Comparison of ENCODE assay signal across 8 mouse cellular contexts in genomic region chr11:68974059-68974450, GRCm38 (mm10). TPM values are rescaled to one million over a fixed set of nuclear protein-coding genes. Genes with fewer than 3 reads are reported as not detected.
DNase-seq lines count a peak whose midpoint lies in the region; ATAC-seq and TF ChIP-seq lines count a peak whose summit lies in the region.

No protein-coding gene starts in this region.

- DNase-seq in cerebellum, adult 2 months, result no peak
- no peak for DNase-seq in cerebellum, adult 11 months
- DNase-seq in neural tube, embryonic 11.5 days (ENCODE audit: low spot score), result no peak
- DNase-seq in neural tube, embryonic 10.5 days (ENCODE audit: extremely low spot score, low spot score), result no peak
- no peak for DNase-seq in limb, embryonic 14.5 days (ENCODE audit: low spot score)
- DNase-seq in cerebellum, adult 8-10 months, result no peak

- peak overlapping the region; percentile 53 for H3K4me2 ChIP-seq in neural tube, embryonic 11.5 days (ENCODE audit: low read depth)
- H3K4me2 ChIP-seq in limb, embryonic 14.5 days (replicated peaks; ENCODE audit: low read depth, low read length, severe bottlenecking), result peak overlapping the region; percentile 59
- peak overlapping the region; percentile 58 for H3K4me2 ChIP-seq in stomach, embryonic 14.5 days (replicated peaks; ENCODE audit: low read depth, low read length)

- peak overlapping the region; percentile 84 for H3K4me3 ChIP-seq in cerebellum, adult 2 months (replicated peaks; ENCODE audit: insufficient read depth, low read depth, low read length)
- H3K4me3 ChIP-seq in neural tube, embryonic 11.5 days (ENCODE audit: low read depth, low read length), result peak overlapping the region; percentile 43
- peak overlapping the region; percentile 45 for H3K4me3 ChIP-seq in limb, embryonic 14.5 days (replicated peaks; ENCODE audit: low read length)
- H3K4me3 ChIP-seq in stomach, embryonic 14.5 days (ENCODE audit: low read depth, low read length), result peak overlapping the region; percentile 36

- peaks cover 10% of the 10 kb centered on the region for H3K4me1 ChIP-seq in cerebellum, adult 2 months (ENCODE audit: control insufficient read depth, insufficient read depth, low read length)
- H3K4me1 ChIP-seq in neural tube, embryonic 11.5 days (ENCODE audit: control insufficient read depth, insufficient read depth, low read length), result 0 out of 2 replicates have a peak, but pooled peaks cover 4% of the 10 kb centered on the region
- peaks cover 4% of the 10 kb centered on the region; the same call in 1 of the 2 replicates for H3K4me1 ChIP-seq in limb, embryonic 14.5 days (ENCODE audit: control insufficient read depth, insufficient read depth, low read length)
- H3K4me1 ChIP-seq in stomach, embryonic 14.5 days (ENCODE audit: control insufficient read depth, insufficient read depth, low read length), result peaks cover 5% of the 10 kb centered on the region; the same call in 1 of the 2 replicates

- WGBS in cerebellum, adult 2 months, result 25% methylated on average over 6 of the region's 6 CpGs
- 35% methylated on average over 6 of the region's 6 CpGs for WGBS in neural tube, embryonic 11.5 days
- WGBS in limb, embryonic 14.5 days, result 36% methylated on average over 6 of the region's 6 CpGs
- WGBS in stomach, embryonic 14.5 days, result 31% methylated on average over 6 of the region's 6 CpGs

- no peaks in the 10 kb centered on the region for H3K9me3 ChIP-seq in neural tube, embryonic 11.5 days (ENCODE audit: control insufficient read depth, low read length)
- no peaks in the 10 kb centered on the region for H3K9me3 ChIP-seq in limb, embryonic 14.5 days (ENCODE audit: control insufficient read depth, low read length)
- H3K9me3 ChIP-seq in stomach, embryonic 14.5 days (ENCODE audit: control insufficient read depth, low read depth, low read length), result no peaks in the 10 kb centered on the region

- no peaks in the 10 kb centered on the region for H3K27me3 ChIP-seq in cerebellum, adult 2 months (ENCODE audit: control insufficient read depth, insufficient read depth, low read length)
- no peaks in the 10 kb centered on the region for H3K27me3 ChIP-seq in neural tube, embryonic 11.5 days (ENCODE audit: control insufficient read depth, insufficient read depth, low read length)
- H3K27me3 ChIP-seq in limb, embryonic 14.5 days (ENCODE audit: control insufficient read depth, insufficient read depth, low read length), result no peaks in the 10 kb centered on the region
- H3K27me3 ChIP-seq in stomach, embryonic 14.5 days (ENCODE audit: control insufficient read depth, insufficient read depth, low read length), result no peaks in the 10 kb centered on the region

- peak overlapping the region; percentile 39 for H3K9ac ChIP-seq in neural tube, embryonic 11.5 days (ENCODE audit: low read length)
- no peak overlapping the region for H3K9ac ChIP-seq in limb, embryonic 14.5 days (ENCODE audit: low read depth, low read length, severe bottlenecking)
- H3K9ac ChIP-seq in stomach, embryonic 14.5 days (replicated peaks; ENCODE audit: low read depth, low read length), result no peak overlapping the region

- no peaks in the 10 kb centered on the region for H3K36me3 ChIP-seq in neural tube, embryonic 11.5 days (ENCODE audit: control insufficient read depth, insufficient read depth, low read length)
- H3K36me3 ChIP-seq in limb, embryonic 14.5 days (ENCODE audit: control insufficient read depth, insufficient read depth, low read length), result no peaks in the 10 kb centered on the region
- H3K36me3 ChIP-seq in stomach, embryonic 14.5 days (ENCODE audit: control insufficient read depth, insufficient read depth, low read length), result no peaks in the 10 kb centered on the region

- TF ChIP-seq POLR2A in cerebellum, adult 2 months (IDR thresholded peaks at IDR 0.05; ENCODE audit: borderline replicate concordance, insufficient read depth, low read length), result no peak
- no peak for TF ChIP-seq POLR2A in limb, embryonic 14.5 days (IDR thresholded peaks at IDR 0.05; ENCODE audit: borderline replicate concordance, extremely low read depth, insufficient read depth, insufficient read length)

- no peak for ATAC-seq in neural tube, embryonic 11.5 days (ENCODE audit: insufficient read depth, low FRiP score, low TSS enrichment)
- peak; percentile 5; the same call in 1 of the 2 replicates for ATAC-seq in limb, embryonic 14.5 days (ENCODE audit: low FRiP score, low read depth)
- no peak for ATAC-seq in stomach, embryonic 14.5 days (ENCODE audit: insufficient number of reproducible peaks, insufficient read depth, low FRiP score, low read depth)
- no peak for ATAC-seq in megakaryocyte-erythroid progenitor cell, adult 5-6 weeks (replicated peaks; ENCODE audit: low FRiP score, low TSS enrichment, poor library complexity, severe bottlenecking)

- H3K27ac ChIP-seq in cerebellum, adult 2 months (ENCODE audit: insufficient read depth, low read length), result no peak overlapping the region
- no peak overlapping the region for H3K27ac ChIP-seq in neural tube, embryonic 11.5 days (ENCODE audit: low read depth, low read length)
- no peak overlapping the region for H3K27ac ChIP-seq in limb, embryonic 14.5 days (replicated peaks; ENCODE audit: low read depth, low read length)
- H3K27ac ChIP-seq in stomach, embryonic 14.5 days (ENCODE audit: low read length), result no peak overlapping the region

- no peak for TF ChIP-seq CTCF in cerebellum, adult 2 months (IDR thresholded peaks at IDR 0.05; ENCODE audit: borderline replicate concordance, insufficient read depth, low read depth, low read length)

RNA-seq across cellular contexts. Expression of gene Rangrf, which starts 0.9 kb away (rescaled TPM):
- 54.4 and 55.5 TPM in 2 replicates for polyA plus RNA-seq in cerebellum, adult 2 months (2012; rRNA removed)
- 60.4 and 62.5 TPM in 2 replicates for polyA plus RNA-seq in neural tube, embryonic 11.5 days (2014; fragmentation: Nextera tagmentation; extraction: Ambion mirVana)
- 42.8 and 46.7 TPM in 2 replicates for polyA plus RNA-seq in limb, embryonic 14.5 days (2012; rRNA removed)
- 43.4 and 46.3 TPM in 2 replicates for polyA plus RNA-seq in limb, embryonic 14.5 days (2014; fragmentation: Nextera tagmentation; extraction: Ambion mirVana)
- 58.9 and 63.6 TPM in 2 replicates for polyA plus RNA-seq in stomach, embryonic 14.5 days (2014; fragmentation: Nextera tagmentation; extraction: Ambion mirVana)
- 240 and 254 TPM in 2 replicates for total RNA-seq in megakaryocyte-erythroid progenitor cell, adult 5-6 weeks (2014; fragmentation: Nextera tagmentation)
- 69.1 and 104 TPM in 2 replicates for total RNA-seq in megakaryocyte-erythroid progenitor cell, adult 5-6 weeks (2017)

RNA-seq across cellular contexts. Expression of gene Slc25a35, which starts 6.1 kb away (rescaled TPM):
- polyA plus RNA-seq in cerebellum, adult 2 months (2012; rRNA removed), result 11.5 and 12.1 TPM in 2 replicates
- polyA plus RNA-seq in neural tube, embryonic 11.5 days (2014; fragmentation: Nextera tagmentation; extraction: Ambion mirVana), result 1.4 and 2.1 TPM in 2 replicates
- polyA plus RNA-seq in limb, embryonic 14.5 days (2012; rRNA removed), result 4.7 and 6.9 TPM in 2 replicates
- 2.8 TPM in 2 replicates for polyA plus RNA-seq in limb, embryonic 14.5 days (2014; fragmentation: Nextera tagmentation; extraction: Ambion mirVana)
- 4.1 and 5.4 TPM in 2 replicates for polyA plus RNA-seq in stomach, embryonic 14.5 days (2014; fragmentation: Nextera tagmentation; extraction: Ambion mirVana)
- total RNA-seq in megakaryocyte-erythroid progenitor cell, adult 5-6 weeks (2014; fragmentation: Nextera tagmentation), result 2.6 and 3.6 TPM in 2 replicates
- 1.1 and 4.5 TPM in 2 replicates for total RNA-seq in megakaryocyte-erythroid progenitor cell, adult 5-6 weeks (2017)

RNA-seq across cellular contexts. Expression of gene Arhgef15, which starts 16.8 kb away (rescaled TPM):
- 33.0 and 34.7 TPM in 2 replicates for polyA plus RNA-seq in cerebellum, adult 2 months (2012; rRNA removed)
- polyA plus RNA-seq in neural tube, embryonic 11.5 days (2014; fragmentation: Nextera tagmentation; extraction: Ambion mirVana), result 6.8 and 6.9 TPM in 2 replicates
- polyA plus RNA-seq in limb, embryonic 14.5 days (2012; rRNA removed), result 12.3 and 23.7 TPM in 2 replicates
- polyA plus RNA-seq in limb, embryonic 14.5 days (2014; fragmentation: Nextera tagmentation; extraction: Ambion mirVana), result 5.3 and 6.6 TPM in 2 replicates
- 10.9 and 13.0 TPM in 2 replicates for polyA plus RNA-seq in stomach, embryonic 14.5 days (2014; fragmentation: Nextera tagmentation; extraction: Ambion mirVana)
- not detected in 2 replicates for total RNA-seq in megakaryocyte-erythroid progenitor cell, adult 5-6 weeks (2014; fragmentation: Nextera tagmentation)
- not detected in 2 replicates for total RNA-seq in megakaryocyte-erythroid progenitor cell, adult 5-6 weeks (2017)

RNA-seq across cellular contexts. Expression of gene Pfas, which starts 34.2 kb away (rescaled TPM):
- 23.1 and 23.2 TPM in 2 replicates for polyA plus RNA-seq in cerebellum, adult 2 months (2012; rRNA removed)
- polyA plus RNA-seq in neural tube, embryonic 11.5 days (2014; fragmentation: Nextera tagmentation; extraction: Ambion mirVana), result 30.7 and 34.9 TPM in 2 replicates
- 27.0 and 35.6 TPM in 2 replicates for polyA plus RNA-seq in limb, embryonic 14.5 days (2012; rRNA removed)
- 22.0 and 25.6 TPM in 2 replicates for polyA plus RNA-seq in limb, embryonic 14.5 days (2014; fragmentation: Nextera tagmentation; extraction: Ambion mirVana)
- 31.8 and 36.6 TPM in 2 replicates for polyA plus RNA-seq in stomach, embryonic 14.5 days (2014; fragmentation: Nextera tagmentation; extraction: Ambion mirVana)
- total RNA-seq in megakaryocyte-erythroid progenitor cell, adult 5-6 weeks (2014; fragmentation: Nextera tagmentation), result 101 and 128 TPM in 2 replicates
- 53.9 and 77.9 TPM in 2 replicates for total RNA-seq in megakaryocyte-erythroid progenitor cell, adult 5-6 weeks (2017)

RNA-seq across cellular contexts. Expression of gene Ctc1, which starts 41.7 kb away (rescaled TPM):
- 44.1 and 46.3 TPM in 2 replicates for polyA plus RNA-seq in cerebellum, adult 2 months (2012; rRNA removed)
- 68.0 and 76.0 TPM in 2 replicates for polyA plus RNA-seq in neural tube, embryonic 11.5 days (2014; fragmentation: Nextera tagmentation; extraction: Ambion mirVana)
- 76.4 and 110 TPM in 2 replicates for polyA plus RNA-seq in limb, embryonic 14.5 days (2012; rRNA removed)
- polyA plus RNA-seq in limb, embryonic 14.5 days (2014; fragmentation: Nextera tagmentation; extraction: Ambion mirVana), result 44.6 and 49.1 TPM in 2 replicates
- 45.0 and 47.3 TPM in 2 replicates for polyA plus RNA-seq in stomach, embryonic 14.5 days (2014; fragmentation: Nextera tagmentation; extraction: Ambion mirVana)
- total RNA-seq in megakaryocyte-erythroid progenitor cell, adult 5-6 weeks (2014; fragmentation: Nextera tagmentation), result 40.4 and 46.7 TPM in 2 replicates
- total RNA-seq in megakaryocyte-erythroid progenitor cell, adult 5-6 weeks (2017), result 9.6 and 20.4 TPM in 2 replicates
